Mouse (Mus musculus) hindbrain, embryonic 16.5 days (tissue): ENCODE results near the gene Pgls. TPM values are rescaled to one million over a fixed set of nuclear protein-coding genes. Genes with fewer than 3 reads are reported as not detected.

Experiments used
- ATAC-seq: fragments of 200-750 bp; cut with Nextera tagmentation; 2 replicates; pipeline ENCODE4 v1.8.0; 2017; ENCODE audit warnings: moderate TSS enrichment, moderate library complexity
- H3K27ac ChIP-seq: fragments of 300-500 bp; sonication (generic); 2 replicates; pipeline ENCODE4 v1.5.1; 2014; ENCODE audit warnings: low read depth, mild to moderate bottlenecking, control low read depth, low read length, moderate library complexity
- H3K27me3 ChIP-seq: fragments of 300-500 bp; sonication (generic); replicated peaks from 2 replicates; pipeline ENCODE4 v1.6.1; 2014; ENCODE audit warnings: low read length; ENCODE audit not compliant: control insufficient read depth, insufficient read depth
- H3K36me3 ChIP-seq: fragments of 300-500 bp; sonication (generic); 2 replicates; pipeline ENCODE4 v1.6.1; 2014; ENCODE audit warnings: mild to moderate bottlenecking, low read length, moderate library complexity, mixed read lengths; ENCODE audit not compliant: control insufficient read depth, insufficient read depth
- H3K4me1 ChIP-seq: fragments of 300-500 bp; sonication (generic); 2 replicates; pipeline ENCODE4 v1.6.1; 2014; ENCODE audit warnings: low read depth, low read length; ENCODE audit not compliant: control insufficient read depth, insufficient read depth
- H3K4me2 ChIP-seq: fragments of 300-500 bp; sonication (generic); 2 replicates; pipeline ENCODE4 v1.6.1; 2014; ENCODE audit warnings: mild to moderate bottlenecking, low read length, control low read depth, moderate library complexity
- H3K4me3 ChIP-seq: fragments of 300-500 bp; sonication (generic); 2 replicates; pipeline ENCODE4 v1.5.1; 2014; ENCODE audit warnings: mild to moderate bottlenecking, low read length, control low read depth, moderate library complexity
- H3K9ac ChIP-seq: fragments of 300-500 bp; sonication (generic); 2 replicates; pipeline ENCODE4 v1.6.1; 2014; ENCODE audit warnings: low read depth, mild to moderate bottlenecking, control low read depth, low read length, moderate library complexity
- H3K9me3 ChIP-seq: fragments of 300-500 bp; sonication (generic); 2 replicates; pipeline ENCODE4 v1.6.1; 2014; ENCODE audit warnings: mild to moderate bottlenecking, low read length, moderate library complexity; ENCODE audit not compliant: control insufficient read depth
- WGBS: fragments of 180-500 bp; shearing (Covaris S2); extraction: QIAGEN DNeasy Blood & Tissue Kit; methylation state at CpG from one replicate; pipeline ENCODE4 v1.1.7; 2014; 5-methylcytosine and 5-hydroxymethylcytosine counted together
- polyA plus RNA-seq: library from polyadenylated mRNA; unstranded; fragments of >200 nt; fragmentation: Nextera tagmentation; extraction: Ambion mirVana; gene quantifications from 2 replicates; pipeline ENCODE4 v1.2.1, GENCODE M21; 2015

Pgls gene
- polyA plus RNA-seq, 1 experiment from 2014 or later: 237 TPM

- 8% methylated on average over 13 of the region's 13 CpGs for WGBS
- Histone ChIP-seq H3K9ac (peak within 1 kb of the TSS; percentile 77), H3K4me1 (peaks cover 32% of the 10 kb centered on the region), H3K36me3 (no peaks in the 10 kb centered on the region), H3K9me3 (peaks cover 2% of the 10 kb centered on the region; the same call in 1 of the 2 replicates), H3K4me3 (peak within 1 kb of the TSS; percentile 68), H3K27ac (peak within 1 kb of the TSS; percentile 90), H3K4me2 (peak within 1 kb of the TSS; percentile 69), H3K27me3 (peaks cover 4% of the 10 kb centered on the region; the same call in 1 of the 2 replicates)
- peak; percentile 13 for ATAC-seq
These were observed 23.5 kb upstream of the Pgls start, which contains the start of gene Slc27a1 for GRCm38 (mm10) chr8:71568387-71568937. Slc27a1 (plus strand) TSS chr8:71568882.

- Histone ChIP-seq H3K36me3 (no peaks in the 10 kb centered on the region), H3K9ac (peak overlapping the region; percentile 77), H3K4me3 (peak overlapping the region; percentile 68), H3K4me2 (peak overlapping the region; percentile 69), H3K9me3 (peaks cover 2% of the 10 kb centered on the region; the same call in 1 of the 2 replicates), H3K4me1 (peaks cover 32% of the 10 kb centered on the region), H3K27ac (peak overlapping the region; percentile 90), H3K27me3 (0 out of 2 replicates have a peak, but pooled peaks cover 4% of the 10 kb centered on the region)
- WGBS: 16% methylated on average over 6 of the region's 6 CpGs
- ATAC-seq: no peak
These were observed 23.0 kb upstream of the Pgls start for GRCm38 (mm10) chr8:71568941-71569340.

GRCm38 (mm10) chr8:71569366-71570290, 22.3 kb upstream of the Pgls start:
- 0 out of 2 replicates have a peak, but pooled peaks cover 4% of the 10 kb centered on the region for H3K27me3 ChIP-seq
- under 1% methylated on average over 51 of the region's 51 CpGs for WGBS
- H3K9me3 ChIP-seq: no peaks in the 10 kb centered on the region
- peak overlapping the region; percentile 90 for H3K27ac ChIP-seq
- H3K4me3 ChIP-seq: peak overlapping the region; percentile 68
- peaks cover 32% of the 10 kb centered on the region for H3K4me1 ChIP-seq
- peak overlapping the region; percentile 77 for H3K9ac ChIP-seq
- ATAC-seq: peak; percentile 83
- peak overlapping the region; percentile 69 for H3K4me2 ChIP-seq
- no peaks in the 10 kb centered on the region for H3K36me3 ChIP-seq

GRCm38 (mm10) chr8:71570291-71570954, 21.6 kb upstream of the Pgls start:
- H3K27me3 ChIP-seq: 0 out of 2 replicates have a peak, but pooled peaks cover 3% of the 10 kb centered on the region
- 1% methylated on average over 41 of the region's 41 CpGs for WGBS
- H3K4me3 ChIP-seq: peak overlapping the region; percentile 68
- peak overlapping the region; percentile 77 for H3K9ac ChIP-seq
- H3K27ac ChIP-seq: peak overlapping the region; percentile 90
- peak; percentile 91 for ATAC-seq
- no peaks in the 10 kb centered on the region for H3K9me3 ChIP-seq
- peaks cover 32% of the 10 kb centered on the region for H3K4me1 ChIP-seq
- peak overlapping the region; percentile 69 for H3K4me2 ChIP-seq
- H3K36me3 ChIP-seq: no peaks in the 10 kb centered on the region

GRCm38 (mm10) chr8:71572077-71572476, 19.9 kb upstream of the Pgls start:
- 83% methylated on average over 2 of the region's 2 CpGs for WGBS
- H3K9me3 ChIP-seq: no peaks in the 10 kb centered on the region
- no peaks in the 10 kb centered on the region for H3K36me3 ChIP-seq
- peak overlapping the region; percentile 69 for H3K4me2 ChIP-seq
- no peaks in the 10 kb centered on the region for H3K27me3 ChIP-seq
- H3K4me3 ChIP-seq: peak overlapping the region; percentile 2; the same call in 1 of the 2 replicates
- ATAC-seq: no peak
- peaks cover 32% of the 10 kb centered on the region for H3K4me1 ChIP-seq
- no peak overlapping the region for H3K9ac ChIP-seq
- H3K27ac ChIP-seq: peak overlapping the region; percentile 70

- Histone ChIP-seq H3K9me3 (no peaks in the 10 kb centered on the region), H3K27ac (peak overlapping the region; percentile 70), H3K4me2 (peak overlapping the region; percentile 9; the same call in 1 of the 2 replicates), H3K27me3 (no peaks in the 10 kb centered on the region), H3K36me3 (no peaks in the 10 kb centered on the region), H3K4me1 (peaks cover 32% of the 10 kb centered on the region), H3K4me3 (no peak overlapping the region; the same call in 1 of the 2 replicates), H3K9ac (peak overlapping the region; percentile 22; the same call in 1 of the 2 replicates)
- WGBS: 60% methylated on average over 9 of the region's 9 CpGs
- ATAC-seq: peak; percentile 2; the same call in 1 of the 2 replicates
These were observed 18.9 kb upstream of the Pgls start for GRCm38 (mm10) chr8:71572847-71573633.

- H3K9ac ChIP-seq: no peak overlapping the region
- H3K27me3 ChIP-seq: no peaks in the 10 kb centered on the region
- H3K4me1 ChIP-seq: peaks cover 21% of the 10 kb centered on the region
- no peak overlapping the region for H3K4me2 ChIP-seq
- no peaks in the 10 kb centered on the region for H3K9me3 ChIP-seq
- H3K4me3 ChIP-seq: no peak overlapping the region
- H3K27ac ChIP-seq: no peak overlapping the region
- ATAC-seq: no peak
- H3K36me3 ChIP-seq: no peaks in the 10 kb centered on the region
- 71% methylated on average over 7 of the region's 7 CpGs for WGBS
These were observed 17.6 kb upstream of the Pgls start for GRCm38 (mm10) chr8:71574426-71574825.

GRCm38 (mm10) chr8:71575020-71575419, 17.0 kb upstream of the Pgls start:
- 84% methylated on average over 1 of the region's 1 CpGs for WGBS

More at GRCm38 (mm10) chr8:71575020-71575419, 17.0 kb upstream of the Pgls start:
- no peaks in the 10 kb centered on the region for H3K27me3 ChIP-seq
- H3K4me2 ChIP-seq: no peak overlapping the region
- H3K9ac ChIP-seq: no peak overlapping the region
- H3K4me1 ChIP-seq: peaks cover 22% of the 10 kb centered on the region
- H3K4me3 ChIP-seq: no peak overlapping the region
- ATAC-seq: no peak
- H3K9me3 ChIP-seq: no peaks in the 10 kb centered on the region
- no peaks in the 10 kb centered on the region for H3K36me3 ChIP-seq
- H3K27ac ChIP-seq: no peak overlapping the region
